Mouse (Mus musculus): ENCODE measurements at regions not wholly inside any gene's neighbourhood (a gene's known extent, or its start where the extent isn't known, plus 50 kb on each side); places are given as distances from the start of the nearest gene placed in this dataset.
"Not testable (repeated sequence)": the region's sequence is repeated elsewhere in the genome, so short reads cannot be mapped to it uniquely, and the experiment has no call there.

DNA sequence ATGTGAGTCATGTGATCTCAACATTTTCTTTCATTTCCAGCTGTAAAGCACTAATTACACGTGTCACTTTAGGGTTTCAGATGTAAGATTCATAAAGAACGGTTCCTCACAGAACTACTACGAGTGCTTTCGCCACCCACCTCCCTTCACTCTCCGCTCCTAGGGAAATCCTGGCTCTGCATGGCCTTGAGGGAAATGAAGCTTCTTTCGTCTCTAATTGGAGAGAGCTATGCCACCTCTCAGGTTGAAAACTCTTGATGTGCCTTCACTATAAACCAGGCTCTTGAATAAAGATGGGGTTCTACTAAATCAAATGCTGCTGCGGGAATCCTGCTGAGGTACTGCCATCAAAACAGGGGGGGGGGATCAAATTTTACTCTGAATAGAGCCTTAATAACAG lies 686.0 kb upstream of the Hs3st1 start:
- DNase-seq (ENCODE audit: low spot score in 2 of 2): no peak
- intact Hi-C loops (cut with DNase I): no loop called here

DNA sequence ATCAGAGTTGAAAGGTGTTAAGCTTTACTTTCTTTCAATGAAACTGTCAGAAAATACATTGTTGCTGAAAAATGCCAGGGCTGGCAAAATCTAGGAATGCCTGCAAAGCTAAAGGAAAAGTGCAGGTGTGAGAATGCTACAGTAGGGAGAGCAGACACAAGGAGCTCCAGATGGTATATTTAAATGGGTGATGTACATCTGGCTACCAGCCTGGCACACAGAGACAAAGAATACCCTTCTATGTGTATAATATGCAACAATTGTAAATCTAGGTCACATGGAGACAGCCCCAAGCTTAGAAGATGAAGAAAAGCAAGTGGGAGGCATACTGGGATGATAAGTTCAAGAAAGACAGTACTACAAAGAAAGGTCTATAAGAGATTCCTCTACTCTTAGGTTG lies 647.4 kb upstream of the Hs3st1 start:
- intact Hi-C loops (cut with DNase I): no loop called here
- peak; percentile 28 to 42 for DNase-seq (ENCODE audit: low spot score in 2 of 2)

- peak in 1 of 2 experiments; percentile 38 for DNase-seq (ENCODE audit: low spot score in 2 of 2)
- intact Hi-C loops (cut with DNase I): no loop called here
Observed at GRCm38 (mm10) chr5:40394798-40395197, 639.5 kb upstream of the Hs3st1 start.

- DNase-seq (ENCODE audit: low spot score in 2 of 2): no peak
- intact Hi-C loops (cut with DNase I): no loop called here
Observed at GRCm38 (mm10) chr5:40389591-40389990, 634.3 kb upstream of the Hs3st1 start.

DNA sequence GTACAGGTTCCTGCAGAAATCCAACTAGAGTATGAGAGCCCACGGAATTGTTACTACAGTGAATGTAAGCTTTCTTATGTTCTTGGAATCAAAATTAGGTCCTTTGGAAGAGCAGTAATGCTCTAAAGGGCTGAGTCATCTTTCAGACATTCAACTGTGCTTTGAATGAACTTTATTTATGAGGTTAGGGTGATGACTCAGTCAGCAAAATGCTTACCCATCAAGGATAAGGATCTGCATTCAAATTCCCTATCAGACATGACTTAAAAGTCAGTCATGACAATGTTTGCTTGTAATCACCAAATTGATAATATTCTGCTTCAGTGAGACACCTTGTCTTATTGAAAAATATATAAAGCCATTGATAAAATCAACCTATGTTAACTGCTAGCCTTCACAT lies 611.7 kb upstream of the Hs3st1 start:
- intact Hi-C loops (cut with DNase I): no loop called here
- DNase-seq (ENCODE audit: low spot score in 2 of 2): no peak

GRCm38 (mm10) chr5:40331237-40331636 lies 576.0 kb upstream of the Hs3st1 start:
- DNase-seq (ENCODE audit: low spot score in 2 of 2): no peak
- intact Hi-C loops (cut with DNase I): no loop called here

DNA sequence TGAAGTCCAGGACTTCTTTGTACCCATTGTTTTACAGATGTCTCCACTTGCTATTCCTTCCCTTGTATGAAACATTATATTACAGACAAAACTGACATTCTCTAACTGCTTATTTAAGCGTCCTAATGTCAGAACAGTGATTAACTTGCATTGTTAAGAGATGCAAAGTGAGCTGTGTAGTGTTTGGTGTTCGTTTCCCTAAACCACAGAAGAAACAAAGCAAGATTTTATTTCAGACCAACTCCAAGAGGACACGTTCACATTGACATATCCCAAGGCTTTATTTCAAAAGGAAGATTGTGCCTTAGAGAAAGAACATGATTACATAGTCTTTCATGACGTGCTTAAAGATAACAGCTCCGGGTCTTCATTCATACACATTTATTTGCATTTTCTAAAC lies 553.2 kb upstream of the Hs3st1 start:
- DNase-seq (ENCODE audit: low spot score in 2 of 2): no peak
- intact Hi-C loops (cut with DNase I): no loop called here

- DNase-seq (ENCODE audit: low spot score in 2 of 2); intact Hi-C loops (cut with DNase I): not testable (repeated sequence)
Observed at GRCm38 (mm10) chr5:40304777-40305176, 549.5 kb upstream of the Hs3st1 start.

DNA sequence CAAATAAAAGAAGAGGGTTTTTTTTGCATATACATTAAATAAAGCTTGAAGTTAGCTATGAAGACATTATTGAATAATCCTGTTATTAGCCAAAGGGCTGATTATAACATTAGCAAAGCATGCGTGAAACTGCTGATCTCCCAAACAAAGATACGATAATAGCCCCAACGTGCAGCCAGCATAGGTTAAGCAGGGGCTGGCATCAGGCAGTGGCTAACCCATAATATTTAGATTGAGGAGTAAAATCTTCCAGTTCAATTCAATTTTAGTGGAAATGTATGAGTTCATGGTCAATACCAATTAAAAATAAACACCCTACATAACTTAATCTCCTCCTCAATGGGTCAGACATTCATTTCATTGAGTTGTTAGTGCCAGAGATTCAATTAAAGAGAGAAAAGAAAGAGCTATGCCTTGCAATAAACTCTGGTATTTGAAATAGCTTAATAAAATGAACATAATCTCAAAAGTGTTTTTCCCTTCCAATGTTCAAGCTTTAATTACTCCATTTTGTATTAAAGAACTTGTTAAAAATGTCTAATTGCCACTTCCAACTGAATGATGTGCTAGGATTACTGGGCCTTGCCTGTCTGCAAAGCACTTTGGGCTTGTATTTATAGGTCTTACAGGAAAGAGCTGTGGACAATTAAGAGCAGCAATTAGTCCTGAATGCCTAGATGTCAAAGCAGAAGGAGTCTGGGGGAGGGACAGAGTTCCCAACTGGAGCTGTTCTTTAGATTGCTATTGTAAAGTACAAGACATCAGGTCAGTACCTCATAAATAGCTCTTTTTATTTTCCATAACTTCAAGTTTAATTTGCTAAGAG lies 539.8 kb upstream of the Hs3st1 start:
- DNase-seq (ENCODE audit: low spot score in 2 of 2): no peak
- intact Hi-C loops (cut with DNase I): no loop called here

DNA sequence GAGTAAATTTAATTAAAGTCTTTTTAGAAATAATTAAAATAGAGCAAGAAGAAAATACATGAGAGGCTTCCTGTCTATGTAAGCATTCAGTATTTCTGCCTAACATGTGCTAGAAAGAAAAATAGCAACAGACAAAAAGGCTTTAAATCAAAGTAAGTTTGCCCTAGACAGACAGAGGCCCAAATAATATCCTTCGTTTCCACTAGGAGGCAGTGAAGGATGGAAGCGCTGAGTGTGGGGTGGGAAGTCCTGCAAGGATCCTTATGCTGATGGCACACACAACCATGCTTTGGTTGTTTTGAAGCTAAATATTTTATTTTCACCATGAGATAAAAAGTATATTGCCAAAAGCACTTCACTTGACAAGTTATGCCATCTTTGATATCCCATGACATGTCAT lies 527.1 kb upstream of the Hs3st1 start:
- intact Hi-C loops (cut with DNase I): no loop called here
- DNase-seq (ENCODE audit: low spot score in 2 of 2): no peak

- intact Hi-C loops (cut with DNase I): no loop called here
- peak; percentile 22 to 48 for DNase-seq (ENCODE audit: low spot score in 2 of 2)
Observed at GRCm38 (mm10) chr5:40246664-40247063, 491.4 kb upstream of the Hs3st1 start.

Measured in left cerebral cortex, postnatal 14 days (tissue).